Mouse (Mus musculus) stomach, embryonic 15.5 days (tissue): ENCODE data around the gene Tnxb. TPM values are rescaled to one million over a fixed set of nuclear protein-coding genes. Genes with fewer than 3 reads are reported as not detected.

Experiments
- ATAC-seq: fragments of 200-750 bp; cut with Nextera tagmentation; 2 replicates; pipeline ENCODE4 v1.8.0; 2017; ENCODE audit warnings: low read depth, moderate number of reproducible peaks, moderate TSS enrichment; ENCODE audit not compliant: insufficient read depth, low FRiP score
- H3K27ac ChIP-seq: fragments of 300-500 bp; sonication (generic); 2 replicates; pipeline ENCODE4 v1.5.1; 2015; ENCODE audit warnings: mild to moderate bottlenecking, inconsistent platforms
- H3K27me3 ChIP-seq: fragments of 300-500 bp; sonication (generic); replicated peaks from 2 replicates; pipeline ENCODE4 v1.6.1; 2015; ENCODE audit warnings: inconsistent platforms
- H3K36me3 ChIP-seq: fragments of 300-500 bp; sonication (generic); 2 replicates; pipeline ENCODE4 v1.6.1; 2015; ENCODE audit warnings: inconsistent platforms
- H3K4me1 ChIP-seq: fragments of 300-500 bp; sonication (generic); 2 replicates; pipeline ENCODE4 v1.6.1; 2015; ENCODE audit warnings: inconsistent platforms
- H3K4me2 ChIP-seq: fragments of 300-500 bp; sonication (generic); 2 replicates; pipeline ENCODE4 v1.6.1; 2015; ENCODE audit warnings: mild to moderate bottlenecking, inconsistent platforms
- H3K4me3 ChIP-seq: fragments of 300-500 bp; sonication (generic); replicated peaks from 2 replicates; pipeline ENCODE4 v1.5.1; 2015; ENCODE audit warnings: inconsistent platforms
- H3K9ac ChIP-seq: fragments of 300-500 bp; sonication (generic); 2 replicates; pipeline ENCODE4 v1.6.1; 2015; ENCODE audit warnings: inconsistent platforms
- H3K9me3 ChIP-seq: fragments of 300-500 bp; sonication (generic); 2 replicates; pipeline ENCODE4 v1.6.1; 2016; ENCODE audit warnings: inconsistent platforms
- WGBS: fragments of 180-500 bp; shearing (Covaris S2); methylation state at CpG from one replicate; pipeline ENCODE4 v1.1.7; 2015; 5-methylcytosine and 5-hydroxymethylcytosine counted together
- polyA plus RNA-seq: library from polyadenylated mRNA; unstranded; fragments of >200 nt; fragmentation: Nextera tagmentation; extraction: Ambion mirVana; gene quantifications from 2 replicates; pipeline ENCODE4 v1.2.1, GENCODE M21; 2015

Tnxb gene
- polyA plus RNA-seq: 0.97 and 1.4 TPM in 2 replicates

- H3K9ac ChIP-seq: 0 out of 2 replicates have a peak within 1 kb of the TSS, but pooled peaks have one; percentile 4
- WGBS: 55% methylated on average over 7 of the region's 7 CpGs
Measured at GRCm38 (mm10) chr17:34670235-34670634, at the start of gene Tnxb. Gene Tnxb, plus strand, starts transcription at chr17:34670535.

GRCm38 (mm10) chr17:34621006-34621405 is 49.3 kb upstream of the Tnxb start:
- H3K9ac ChIP-seq: no peak overlapping the region
- H3K36me3 ChIP-seq: peaks cover 21% of the 10 kb centered on the region
- no peak overlapping the region for H3K4me2 ChIP-seq
- peaks cover 2% of the 10 kb centered on the region for H3K4me1 ChIP-seq
- no peak overlapping the region for H3K27ac ChIP-seq
- H3K9me3 ChIP-seq: no peaks in the 10 kb centered on the region
- ATAC-seq: no peak
- H3K4me3 ChIP-seq: no peak overlapping the region
- H3K27me3 ChIP-seq: no peaks in the 10 kb centered on the region
- WGBS: 72% methylated on average over 8 of the region's 8 CpGs

More at GRCm38 (mm10) chr17:34670235-34670634, at the start of gene Tnxb:
- Histone ChIP-seq H3K27ac (no peak within 1 kb of the TSS), H3K27me3 (peaks cover 42% of the 10 kb centered on the region), H3K4me3 (peak within 1 kb of the TSS; percentile 34), H3K36me3 (no peaks in the 10 kb centered on the region), H3K9me3 (no peaks in the 10 kb centered on the region), H3K4me1 (peaks cover 15% of the 10 kb centered on the region), H3K4me2 (peak within 1 kb of the TSS; percentile 65)
- ATAC-seq: no peak

GRCm38 (mm10) chr17:34623161-34623560 is 47.2 kb upstream of the Tnxb start:
- peaks cover 11% of the 10 kb centered on the region for H3K36me3 ChIP-seq
- H3K4me1 ChIP-seq: peaks cover 12% of the 10 kb centered on the region
- no peak overlapping the region for H3K27ac ChIP-seq
- no peaks in the 10 kb centered on the region for H3K9me3 ChIP-seq
- ATAC-seq: no peak
- no peak overlapping the region for H3K9ac ChIP-seq
- H3K4me3 ChIP-seq: no peak overlapping the region
- whole genome bisulfite sequencing: 85% methylated on average over 9 of the region's 9 CpGs
- no peaks in the 10 kb centered on the region for H3K27me3 ChIP-seq
- no peak overlapping the region for H3K4me2 ChIP-seq

GRCm38 (mm10) chr17:34624981-34625380 is 45.4 kb upstream of the Tnxb start:
- Histone ChIP-seq H3K4me3 (no peak overlapping the region), H3K36me3 (peaks cover 11% of the 10 kb centered on the region), H3K4me1 (peaks cover 26% of the 10 kb centered on the region), H3K27ac (no peak overlapping the region), H3K4me2 (no peak overlapping the region), H3K9me3 (no peaks in the 10 kb centered on the region), H3K27me3 (peaks cover 5% of the 10 kb centered on the region; the same call in 1 of the 2 replicates), H3K9ac (no peak overlapping the region)
- ATAC-seq: no peak
- WGBS: 86% methylated on average over 3 of the region's 3 CpGs

- Histone ChIP-seq H3K4me3 (peak overlapping the region; percentile 77), H3K4me1 (peaks cover 38% of the 10 kb centered on the region), H3K9me3 (no peaks in the 10 kb centered on the region), H3K36me3 (peaks cover 11% of the 10 kb centered on the region), H3K27me3 (peaks cover 17% of the 10 kb centered on the region), H3K4me2 (peak overlapping the region; percentile 96), H3K9ac (peak overlapping the region; percentile 65; the same call in 1 of the 2 replicates), H3K27ac (peak overlapping the region; percentile 95)
- ATAC-seq: no peak
- 44% methylated on average over 16 of the region's 16 CpGs for WGBS
Measured at GRCm38 (mm10) chr17:34626062-34626772, 44.1 kb upstream of the Tnxb start.

- Histone ChIP-seq H3K27me3 (peaks cover 22% of the 10 kb centered on the region), H3K4me1 (peaks cover 43% of the 10 kb centered on the region), H3K9me3 (no peaks in the 10 kb centered on the region), H3K4me2 (peak overlapping the region; percentile 96), H3K4me3 (peak overlapping the region; percentile 77), H3K36me3 (peaks cover 10% of the 10 kb centered on the region), H3K9ac (peak overlapping the region; percentile 65), H3K27ac (peak overlapping the region; percentile 95)
- no peak for ATAC-seq
- 0% methylated on average over 18 of the region's 18 CpGs for WGBS
Measured at GRCm38 (mm10) chr17:34626773-34627092, 43.6 kb upstream of the Tnxb start.

- peak overlapping the region; percentile 95 for H3K27ac ChIP-seq
- no peaks in the 10 kb centered on the region for H3K9me3 ChIP-seq
- peaks cover 49% of the 10 kb centered on the region for H3K4me1 ChIP-seq
- peaks cover 26% of the 10 kb centered on the region for H3K27me3 ChIP-seq
- WGBS: 1% methylated on average over 39 of the region's 45 CpGs
- H3K36me3 ChIP-seq: peaks cover 6% of the 10 kb centered on the region; the same call in 1 of the 2 replicates
- ATAC-seq: peak; percentile 82
- H3K4me2 ChIP-seq: peak overlapping the region; percentile 96
- peak overlapping the region; percentile 77 for H3K4me3 ChIP-seq
- H3K9ac ChIP-seq: peak overlapping the region; percentile 65
Measured at GRCm38 (mm10) chr17:34627093-34627942, 43.0 kb upstream of the Tnxb start.

- ATAC-seq: no peak
- H3K27ac ChIP-seq: peak within 1 kb of the TSS; percentile 95
- peaks cover 26% of the 10 kb centered on the region for H3K27me3 ChIP-seq
- WGBS: 4% methylated on average over 29 of the region's 29 CpGs
- H3K4me2 ChIP-seq: peak within 1 kb of the TSS; percentile 96
- H3K9ac ChIP-seq: peak within 1 kb of the TSS; percentile 62
- 0 out of 2 replicates have a peak, but pooled peaks cover 2% of the 10 kb centered on the region for H3K36me3 ChIP-seq
- no peaks in the 10 kb centered on the region for H3K9me3 ChIP-seq
- H3K4me3 ChIP-seq: peak within 1 kb of the TSS; percentile 77
- peaks cover 50% of the 10 kb centered on the region for H3K4me1 ChIP-seq
Measured at GRCm38 (mm10) chr17:34627943-34628643, 42.2 kb upstream of the Tnxb start, which contains the start of gene Ppt2. Gene Ppt2, minus strand, starts transcription at chr17:34628510.

GRCm38 (mm10) chr17:34628644-34628967 is 41.7 kb upstream of the Tnxb start:
- H3K27ac ChIP-seq: peak overlapping the region; percentile 95
- H3K9me3 ChIP-seq: no peaks in the 10 kb centered on the region
- H3K27me3 ChIP-seq: peaks cover 26% of the 10 kb centered on the region
- no peak for ATAC-seq
- H3K4me3 ChIP-seq: peak overlapping the region; percentile 77
- 0 out of 2 replicates have a peak, but pooled peaks cover 2% of the 10 kb centered on the region for H3K36me3 ChIP-seq
- H3K4me1 ChIP-seq: peaks cover 50% of the 10 kb centered on the region
- WGBS: 30% methylated on average over 5 of the region's 5 CpGs
- H3K9ac ChIP-seq: no peak overlapping the region
- peak overlapping the region; percentile 96 for H3K4me2 ChIP-seq

GRCm38 (mm10) chr17:34629221-34629751 is 41.0 kb upstream of the Tnxb start, which contains the start of gene Prrt1:
Gene Prrt1, plus strand, starts transcription at chr17:34629533.
- H3K9ac ChIP-seq: peak within 1 kb of the TSS; percentile 62; the same call in 1 of the 2 replicates
- 0 out of 2 replicates have a peak, but pooled peaks cover 2% of the 10 kb centered on the region for H3K36me3 ChIP-seq
- no peak for ATAC-seq
- H3K4me1 ChIP-seq: peaks cover 50% of the 10 kb centered on the region
- 11% methylated on average over 16 of the region's 16 CpGs for WGBS
- H3K27me3 ChIP-seq: peaks cover 26% of the 10 kb centered on the region
- no peaks in the 10 kb centered on the region for H3K9me3 ChIP-seq
- peak within 1 kb of the TSS; percentile 95 for H3K27ac ChIP-seq
- H3K4me2 ChIP-seq: peak within 1 kb of the TSS; percentile 96
- H3K4me3 ChIP-seq: peak within 1 kb of the TSS; percentile 77
